Mouse (Mus musculus): Measurements from ENCODE around the gene Il25.
"Not testable (repeated sequence)": the region's sequence is repeated elsewhere in the genome, so short reads cannot be mapped to it uniquely, and the experiment has no call there.

The Il25 gene

GRCm38 (mm10) chr14:54951587-54951986, 19.1 kb downstream of the Il25 start:
- no peak for DNase-seq (ENCODE audit: extremely low spot score, low read depth, low spot score)

DNA sequence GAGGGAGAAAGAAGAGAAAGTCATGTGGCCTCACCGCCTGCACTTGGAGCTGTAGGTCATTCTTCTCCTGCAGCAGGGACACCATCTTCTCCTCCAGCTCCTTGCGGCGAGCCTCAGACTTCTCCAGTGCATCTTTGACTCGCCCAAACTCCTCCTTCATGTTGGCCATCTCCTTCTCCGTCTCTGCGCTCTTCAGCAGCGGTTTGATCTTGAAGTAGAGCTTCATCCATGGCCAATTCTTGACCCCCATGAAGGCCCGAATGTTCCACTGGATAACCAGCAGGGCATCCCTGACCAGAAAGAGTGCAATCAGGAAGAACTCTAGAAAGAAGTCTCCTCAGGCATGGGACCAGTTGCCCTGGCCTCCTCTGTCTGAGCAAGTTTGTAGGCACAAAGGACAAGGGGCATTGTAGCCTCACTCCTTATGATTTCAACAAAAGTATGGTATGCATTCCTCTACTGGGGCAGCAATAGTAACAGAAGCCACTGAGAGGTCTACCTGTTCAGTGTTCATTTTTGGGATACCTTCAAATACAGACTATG, 21.2 kb downstream of the Il25 start:
- DNase-seq (ENCODE audit: extremely low spot score, low read depth, low spot score), result no peak

- DNase-seq (ENCODE audit: extremely low spot score, low read depth, low spot score), result no peak
These were observed 22.0 kb downstream of the Il25 start for GRCm38 (mm10) chr14:54954474-54954873.

DNA sequence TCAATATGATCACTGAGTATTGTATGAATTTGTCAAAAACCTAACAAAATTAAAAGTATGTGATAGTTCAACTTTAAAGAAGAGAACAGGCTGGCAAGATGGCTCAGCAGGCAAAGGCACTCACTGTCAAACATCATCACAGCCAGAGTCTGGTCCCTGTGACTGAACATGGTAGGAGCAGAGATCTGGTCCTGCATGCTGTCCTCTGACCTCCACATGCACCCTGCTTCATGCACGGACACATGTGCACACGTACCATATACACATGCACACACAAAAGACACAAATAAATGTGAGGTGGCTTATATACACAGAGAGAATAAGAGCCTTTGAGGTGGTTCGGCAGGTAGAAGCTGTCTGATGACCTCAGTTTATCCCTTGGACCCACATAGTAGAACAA, 23.0 kb downstream of the Il25 start:
- no peak for DNase-seq (ENCODE audit: extremely low spot score, low read depth, low spot score)

GRCm38 (mm10) chr14:54956533-54956932, 24.0 kb downstream of the Il25 start:
- no peak for DNase-seq (ENCODE audit: extremely low spot score, low read depth, low spot score)

DNA sequence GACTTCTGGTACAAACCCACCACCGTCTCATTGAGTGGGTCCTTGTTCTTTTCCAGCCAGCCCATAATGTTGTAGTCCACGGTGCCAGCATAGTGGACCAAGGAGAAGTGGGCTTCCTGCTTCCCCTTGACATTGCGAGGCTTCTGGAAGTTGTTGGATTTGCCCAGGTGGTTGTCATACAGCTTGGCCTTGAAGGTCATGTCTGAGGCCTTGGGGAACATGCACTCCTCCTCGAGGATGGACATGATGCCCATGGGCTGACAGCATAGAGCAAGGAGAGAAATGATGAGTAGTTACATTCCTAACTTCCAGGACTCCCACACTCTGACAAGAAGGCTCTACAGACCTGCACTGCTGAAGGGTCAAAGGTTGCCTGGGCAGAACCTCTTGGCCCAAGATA, 26.0 kb downstream of the Il25 start:
- no peak for DNase-seq (ENCODE audit: extremely low spot score, low read depth, low spot score)

DNA sequence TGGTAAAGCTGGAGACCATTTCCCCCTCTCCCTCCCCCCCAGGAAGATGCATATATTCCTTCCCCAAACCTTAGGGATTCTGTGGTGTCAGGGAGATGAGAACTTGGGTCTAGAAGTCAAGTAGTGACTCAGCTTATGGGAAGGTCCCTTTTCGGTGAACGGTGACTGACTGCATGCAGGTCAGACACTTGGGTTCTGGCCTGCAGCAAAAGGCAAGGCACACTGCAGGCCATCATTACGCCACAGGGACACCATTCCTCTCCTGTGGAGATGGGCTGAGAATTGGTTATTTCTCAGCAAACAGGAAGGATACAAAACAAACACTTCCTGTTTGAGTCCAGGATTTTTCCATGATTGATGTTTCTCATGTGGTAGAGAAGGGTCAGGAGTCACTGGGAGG, 26.7 kb downstream of the Il25 start:
- DNase-seq (ENCODE audit: extremely low spot score, low read depth, low spot score), result no peak

DNA sequence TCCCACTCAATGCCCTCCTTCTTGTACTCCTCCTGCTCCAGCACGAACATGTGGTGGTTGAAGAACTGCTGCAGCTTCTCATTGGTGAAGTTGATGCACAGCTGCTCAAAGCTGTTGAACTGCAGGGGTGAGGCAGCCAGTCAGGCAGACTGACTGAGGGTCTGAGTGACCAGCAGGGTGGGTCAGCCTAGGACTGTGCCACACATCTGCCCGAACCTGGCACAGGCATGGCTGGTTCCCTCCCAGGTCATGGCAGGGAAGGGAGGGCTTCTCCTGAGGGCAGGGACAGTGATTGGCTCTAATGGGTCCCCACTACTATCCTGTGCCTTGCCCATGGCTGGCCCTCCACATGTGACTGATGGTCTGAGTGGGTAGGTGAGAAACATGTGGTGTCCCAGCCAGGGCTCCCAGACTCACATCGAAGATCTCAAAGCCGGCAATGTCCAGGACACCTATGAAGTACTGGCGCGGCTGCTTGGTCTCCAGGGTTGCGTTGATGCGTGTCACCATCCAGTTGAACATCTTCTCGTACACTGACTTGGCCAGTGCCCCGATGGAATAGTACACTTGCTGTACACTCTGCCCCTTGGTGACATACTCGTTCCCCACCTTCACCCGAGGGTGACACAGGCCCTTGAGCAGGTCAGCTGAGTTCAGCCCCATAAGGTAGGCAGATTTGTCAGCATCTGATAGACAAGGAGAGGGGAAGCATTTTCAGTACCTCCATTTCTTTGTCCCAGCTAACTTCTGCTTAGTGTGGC, 27.5 kb downstream of the Il25 start:
- DNase-seq (ENCODE audit: extremely low spot score, low read depth, low spot score), result not testable (repeated sequence)

GRCm38 (mm10) chr14:54960769-54961168, 28.3 kb downstream of the Il25 start:
- no peak for DNase-seq (ENCODE audit: extremely low spot score, low read depth, low spot score)

- no peak for DNase-seq (ENCODE audit: extremely low spot score, low read depth, low spot score)
These were observed 29.0 kb downstream of the Il25 start for GRCm38 (mm10) chr14:54961487-54961886.

GRCm38 (mm10) chr14:54962714-54963113, 30.2 kb downstream of the Il25 start:
- DNase-seq (ENCODE audit: extremely low spot score, low read depth, low spot score), result no peak

DNA sequence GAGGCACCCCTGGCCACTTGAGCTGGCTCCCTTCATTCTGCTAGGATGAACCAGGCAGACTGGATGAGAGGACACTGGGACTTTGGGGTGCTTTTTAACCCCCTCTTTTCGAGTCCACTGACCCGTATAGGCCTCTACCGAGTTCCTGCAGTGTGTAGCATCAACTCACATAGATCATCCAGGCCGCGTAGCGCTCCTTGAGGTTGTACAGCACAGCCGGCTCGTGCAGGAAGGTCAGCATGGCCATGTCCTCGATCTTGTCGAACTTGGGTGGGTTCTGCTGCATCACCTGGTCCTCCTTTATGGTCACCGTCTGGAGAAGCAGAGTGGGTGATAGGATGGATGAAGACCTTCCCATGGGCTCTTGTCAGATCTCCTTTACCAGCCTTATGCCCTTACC, 31.2 kb downstream of the Il25 start:
- no peak for DNase-seq (ENCODE audit: extremely low spot score, low read depth, low spot score)

GRCm38 (mm10) chr14:54965044-54965443, 32.5 kb downstream of the Il25 start:
- no peak for DNase-seq (ENCODE audit: extremely low spot score, low read depth, low spot score)

DNA sequence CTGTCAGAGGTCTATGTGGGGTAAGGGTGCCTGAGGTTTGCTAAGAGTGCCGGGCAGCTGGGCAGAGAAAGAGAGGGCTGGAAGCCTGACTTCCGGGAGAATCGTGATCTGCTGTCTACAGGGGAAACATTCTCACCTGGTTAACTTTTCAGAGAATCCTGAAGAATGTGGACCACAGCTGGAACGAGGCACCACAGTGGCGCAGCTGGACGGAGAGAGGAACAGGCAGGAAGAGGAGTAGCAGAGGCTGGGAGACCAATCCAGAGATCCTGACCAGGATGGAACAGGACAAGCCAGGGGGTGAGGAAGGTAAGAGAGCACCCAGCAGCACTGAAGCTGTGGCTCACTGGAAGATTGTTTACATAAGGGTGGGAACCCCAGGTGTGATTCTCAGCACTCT, 33.1 kb downstream of the Il25 start:
- no peak for DNase-seq (ENCODE audit: extremely low spot score, low read depth, low spot score)

GRCm38 (mm10) chr14:54966320-54966977, 34.0 kb downstream of the Il25 start, which contains the start of gene Myh6:
Gene Myh6, minus strand, starts transcription at chr14:54966927.
- no peak for DNase-seq (ENCODE audit: extremely low spot score, low read depth, low spot score)

- DNase-seq (ENCODE audit: extremely low spot score, low read depth, low spot score), result no peak
These were observed 35.4 kb downstream of the Il25 start for GRCm38 (mm10) chr14:54967874-54968273.

- no peak for DNase-seq (ENCODE audit: extremely low spot score, low read depth, low spot score)
These were observed 35.8 kb downstream of the Il25 start for GRCm38 (mm10) chr14:54968344-54968743.

- not testable (repeated sequence) for DNase-seq (ENCODE audit: extremely low spot score, low read depth, low spot score)
These were observed 40.3 kb downstream of the Il25 start for GRCm38 (mm10) chr14:54972786-54973185.

GRCm38 (mm10) chr14:54974068-54974791, 41.7 kb downstream of the Il25 start:
- no peak for DNase-seq (ENCODE audit: extremely low spot score, low read depth, low spot score)

GRCm38 (mm10) chr14:54976633-54977032, 44.1 kb downstream of the Il25 start, which contains the start of gene Gm17428:
Gene Gm17428, plus strand, starts transcription at chr14:54976933.
- no peak for DNase-seq (ENCODE audit: extremely low spot score, low read depth, low spot score)

- DNase-seq (ENCODE audit: extremely low spot score, low read depth, low spot score), result no peak
These were observed 46.2 kb downstream of the Il25 start for GRCm38 (mm10) chr14:54978664-54979063.

Data from hindlimb bud, embryonic 11.5 days (tissue).